Mouse (Mus musculus): ENCODE measurements at regions not wholly inside any gene's neighbourhood (a gene's known extent, or its start where the extent isn't known, plus 50 kb on each side); places are given as distances from the start of the nearest gene placed in this dataset.

GRCm38 (mm10) chr7:130008591-130009418 lies 417.1 kb downstream of the Wdr11 start:
- TF ChIP-seq POLR2A (IDR thresholded peaks at IDR 0.05; ENCODE audit: insufficient read depth, low read depth, low read length) (no peak), CTCF (IDR thresholded peaks at IDR 0.05) (no peak), EP300 (IDR thresholded peaks at IDR 0.05; ENCODE audit: insufficient read depth, low read depth, low read length) (no peak)

Data from heart, adult 2 months (tissue).